Mouse (Mus musculus) olfactory bulb, adult 2 months (tissue): ENCODE data around the gene Psmd11.

Source experiments
- CTCF ChIP-seq: fragments of 200-500 bp; IDR thresholded peaks from 2 replicates; pipeline ENCODE4 v1.5.1; 2012; ENCODE audit warnings: low read depth, mild to moderate bottlenecking, low read length, moderate library complexity; ENCODE audit not compliant: insufficient read depth
- POLR2A ChIP-seq: fragments of 200-500 bp; IDR thresholded peaks from 2 replicates; pipeline ENCODE4 v1.6.1; 2012; ENCODE audit warnings: mild to moderate bottlenecking, low read depth, low read length, moderate library complexity; ENCODE audit not compliant: insufficient read depth

DNA sequence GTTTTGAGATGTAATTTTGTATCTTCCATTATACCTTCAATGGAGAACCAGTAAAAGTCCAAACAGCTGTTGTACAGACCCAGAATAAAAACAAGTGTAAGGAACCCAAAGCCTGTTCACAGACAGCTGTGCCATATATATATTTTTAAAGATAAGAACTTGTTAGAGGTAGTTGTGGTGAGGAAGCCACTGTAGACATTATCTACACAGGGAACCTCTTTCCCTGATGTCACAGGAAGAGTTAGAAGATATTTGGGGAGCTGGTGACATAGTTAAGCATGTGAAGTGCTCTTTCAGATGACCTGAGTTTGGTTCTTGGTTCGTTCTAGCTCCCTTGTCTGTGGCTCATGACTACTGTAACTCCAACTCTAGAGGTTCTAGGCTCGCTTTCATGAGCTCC is 3.7 kb upstream of the Psmd11 start:
- TF ChIP-seq CTCF (no peak), POLR2A (no peak)
